Comparison of ENCODE assay signal across 8 mouse cellular contexts in the genomic region with DNA sequence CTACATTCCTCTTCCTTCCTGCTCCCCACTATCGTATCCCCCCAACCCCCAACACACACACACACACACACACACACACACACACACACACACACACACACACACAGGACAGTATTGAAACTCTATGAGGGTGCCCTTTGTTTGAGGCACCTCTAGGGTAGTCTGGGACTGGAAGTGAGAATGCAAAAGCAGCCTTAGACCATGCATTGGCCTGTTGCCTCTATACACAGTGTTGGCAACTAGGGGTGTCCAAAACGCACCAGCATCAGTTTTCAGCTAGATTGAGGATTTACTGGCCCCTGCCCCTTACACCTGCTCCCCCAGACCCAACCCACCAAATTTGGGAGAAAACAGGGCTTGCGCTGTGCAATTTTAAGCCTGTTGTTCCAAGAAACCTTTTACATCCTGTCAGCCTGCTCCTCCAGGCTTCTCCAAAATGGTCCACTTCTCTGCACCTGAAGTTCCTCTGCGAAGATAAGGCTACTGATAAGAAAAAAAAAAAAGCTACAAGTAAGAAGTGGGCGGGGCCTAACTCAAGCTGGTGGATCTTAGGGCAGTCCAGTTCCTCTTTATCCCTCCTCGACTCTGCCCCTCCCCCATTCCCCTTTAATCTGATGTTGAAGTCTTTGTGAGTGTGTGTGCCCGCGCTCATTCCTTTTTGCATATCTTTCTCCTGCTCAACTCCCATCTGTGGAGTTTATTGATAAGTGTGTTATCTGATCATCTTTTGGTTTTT. TPM values are rescaled to one million over a fixed set of nuclear protein-coding genes. Genes with fewer than 3 reads are reported as not detected.
DNase-seq lines count a peak whose midpoint lies in the region; ATAC-seq and TF ChIP-seq lines count a peak whose summit lies in the region.

No protein-coding gene starts in this region.

- no peaks in the 10 kb centered on the region for H3K36me3 ChIP-seq in heart, postnatal 0 days (replicated peaks; ENCODE audit: control insufficient read depth, insufficient read depth, low read length)
- H3K36me3 ChIP-seq in neural tube, embryonic 12.5 days: no peaks in the 10 kb centered on the region

- no peak for TF ChIP-seq EP300 in heart, postnatal 0 days (IDR thresholded peaks at IDR 0.05; ENCODE audit: low read depth)

- peak overlapping the region; percentile 84 for H3K4me2 ChIP-seq in heart, postnatal 0 days (ENCODE audit: low read depth, low read length)
- peak overlapping the region; percentile 66 for H3K4me2 ChIP-seq in neural tube, embryonic 12.5 days (replicated peaks)

- H3K4me1 ChIP-seq in lung, adult 2 months (ENCODE audit: control insufficient read depth, insufficient read depth, low read length): peaks cover 4% of the 10 kb centered on the region
- H3K4me1 ChIP-seq in heart, postnatal 0 days (ENCODE audit: control insufficient read depth, insufficient read depth): 0 out of 2 replicates have a peak, but pooled peaks cover 11% of the 10 kb centered on the region
- no peaks in the 10 kb centered on the region for H3K4me1 ChIP-seq in neural tube, embryonic 12.5 days

- ATAC-seq in heart, postnatal 0 days (ENCODE audit: insufficient read depth, low read depth): peak; percentile 34; the same call in 1 of the 2 replicates
- peak; percentile 51 for ATAC-seq in neural tube, embryonic 12.5 days (ENCODE audit: low FRiP score, low read depth)

- peak overlapping the region; percentile 70 for H3K27ac ChIP-seq in heart, postnatal 0 days (ENCODE audit: low read depth)
- no peak overlapping the region for H3K27ac ChIP-seq in neural tube, embryonic 12.5 days

- H3K9me3 ChIP-seq in heart, postnatal 0 days (replicated peaks; ENCODE audit: control insufficient read depth, low read length): no peaks in the 10 kb centered on the region
- H3K9me3 ChIP-seq in neural tube, embryonic 12.5 days: no peaks in the 10 kb centered on the region

- H3K4me3 ChIP-seq in lung, adult 2 months (replicated peaks; ENCODE audit: extremely low read depth, low read depth, low read length): peak overlapping the region; percentile 50
- H3K4me3 ChIP-seq in heart, postnatal 0 days (ENCODE audit: low read depth, low read length): peak overlapping the region; percentile 67
- no peak overlapping the region for H3K4me3 ChIP-seq in neural tube, embryonic 12.5 days

- no peak for DNase-seq in lung, adult 2 months
- no peak for DNase-seq in lung, postnatal 25 days (ENCODE audit: low spot score)
- peak; percentile 7 for DNase-seq in embryo, embryonic 10 days (ENCODE audit: low spot score)
- no peak for DNase-seq in heart, postnatal 0 days (ENCODE audit: low spot score)
- DNase-seq in liver: peak; percentile 17
- no peak for DNase-seq in urinary bladder, postnatal 25 days (ENCODE audit: low spot score)
- no peak for DNase-seq in ovary, postnatal 36 days (ENCODE audit: low spot score)

- no peak for TF ChIP-seq CTCF in lung, adult 2 months (IDR thresholded peaks at IDR 0.05; ENCODE audit: insufficient read depth, low read length)
- TF ChIP-seq CTCF in heart, postnatal 0 days (IDR thresholded peaks at IDR 0.05; ENCODE audit: low read depth): no peak

- WGBS in lung, adult 2 months: 40% methylated on average over 8 of the region's 8 CpGs
- 39% methylated on average over 8 of the region's 8 CpGs for WGBS in heart, postnatal 0 days
- WGBS in neural tube, embryonic 12.5 days: 22% methylated on average over 7 of the region's 8 CpGs

- H3K27me3 ChIP-seq in heart, postnatal 0 days (ENCODE audit: control insufficient read depth, insufficient read depth, low read length): no peaks in the 10 kb centered on the region
- 0 out of 2 replicates have a peak, but pooled peaks cover 6% of the 10 kb centered on the region for H3K27me3 ChIP-seq in neural tube, embryonic 12.5 days (replicated peaks)

- H3K9ac ChIP-seq in heart, postnatal 0 days (replicated peaks; ENCODE audit: low read depth, low read length): no peak overlapping the region; the same call in 1 of the 2 replicates
- no peak overlapping the region for H3K9ac ChIP-seq in neural tube, embryonic 12.5 days

- TF ChIP-seq POLR2A in lung, adult 2 months (IDR thresholded peaks at IDR 0.05; ENCODE audit: borderline replicate concordance, extremely low read depth, low read depth, low read length): no peak

RNA-seq across cellular contexts. Expression of gene Mamld1, which starts 2.6 kb away (rescaled TPM):
- 3.9 and 5.1 TPM in 2 replicates for polyA plus RNA-seq in lung, adult 2 months (2012; rRNA removed)
- 10.0 and 11.5 TPM in 2 replicates for total RNA-seq in heart, postnatal 0 days (2014; rRNA removed; ENCODE audit: low replicate concordance)
- polyA plus RNA-seq in heart, postnatal 0 days (2015; fragmentation: Nextera tagmentation; extraction: Ambion mirVana): 1.8 and 2.2 TPM in 2 replicates
- polyA plus RNA-seq in neural tube, embryonic 12.5 days (2016; fragmentation: Nextera tagmentation; extraction: Ambion mirVana): 2.8 and 4.5 TPM in 2 replicates

Comparison
In these comparisons a context has a peak if more than half of its experiments do, and no peak if none do; other contexts are left out.
1. DNase-seq: peak in embryo, embryonic 10 days (single experiment) and liver (single experiment); none in lung, adult 2 months (single experiment), lung, postnatal 25 days (single experiment), heart, postnatal 0 days (single experiment), urinary bladder, postnatal 25 days (single experiment) and ovary, postnatal 36 days (single experiment).